Comparison of ENCODE assay signal across 8 mouse cellular contexts in the genomic region with DNA sequence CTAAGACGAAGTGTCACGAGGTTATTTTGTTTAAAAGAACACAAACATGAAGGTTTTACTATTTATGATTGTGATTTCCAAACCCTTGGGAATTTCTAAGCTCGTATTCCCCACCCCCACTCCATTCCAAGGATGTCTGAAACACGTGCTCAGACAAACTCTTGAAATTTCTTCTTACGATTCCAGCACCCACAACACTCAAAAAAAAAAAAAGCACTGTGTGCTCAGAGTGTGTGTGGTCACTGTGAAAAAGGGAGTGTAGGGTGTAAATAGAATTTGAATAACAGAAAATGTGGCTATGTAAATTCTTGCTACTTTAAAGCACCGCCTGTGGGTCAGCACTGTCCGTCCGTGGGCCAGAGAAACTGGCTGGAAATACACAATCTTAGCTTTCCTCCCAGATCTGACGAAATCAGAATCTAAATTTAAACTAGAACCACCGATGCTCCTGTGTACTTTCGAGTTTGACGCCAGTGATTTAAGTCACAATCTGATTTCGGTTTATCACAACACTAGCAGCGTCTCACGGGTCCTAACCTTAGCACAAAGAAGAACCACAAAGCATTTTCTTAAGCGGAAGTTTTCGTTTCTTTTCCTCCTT. TPM values are rescaled to one million over a fixed set of nuclear protein-coding genes. Genes with fewer than 3 reads are reported as not detected.
DNase-seq lines count a peak whose midpoint lies in the region; ATAC-seq and TF ChIP-seq lines count a peak whose summit lies in the region.

No protein-coding gene starts in this region.

- no peaks in the 10 kb centered on the region for H3K27me3 ChIP-seq in hindbrain, embryonic 13.5 days

- no peak for DNase-seq in lung, adult 2 months
- DNase-seq in lung, postnatal 4 days = no peak
- peak; percentile 13 for DNase-seq in lung, postnatal 10 days
- DNase-seq in ovary, postnatal 10 days (ENCODE audit: low spot score) = no peak
- DNase-seq in T-cell, adult 2 months (ENCODE audit: low spot score) = no peak
- DNase-seq in right cerebral cortex, postnatal 14 days = no peak

- H3K9ac ChIP-seq in hindbrain, embryonic 13.5 days = peak overlapping the region; percentile 84

- peak; percentile 1; the same call in 1 of the 2 replicates for ATAC-seq in common myeloid progenitor, adult 5-6 weeks (replicated peaks; ENCODE audit: low read depth, poor library complexity, severe bottlenecking)
- ATAC-seq in hindbrain, embryonic 13.5 days (ENCODE audit: low FRiP score) = peak; percentile 52

- peaks cover 6% of the 10 kb centered on the region for H3K4me1 ChIP-seq in lung, adult 2 months (ENCODE audit: control insufficient read depth, insufficient read depth, low read length)
- H3K4me1 ChIP-seq in hindbrain, embryonic 13.5 days (replicated peaks) = peaks cover 12% of the 10 kb centered on the region

- H3K27ac ChIP-seq in hindbrain, embryonic 13.5 days = peak overlapping the region; percentile 92

- no peaks in the 10 kb centered on the region for H3K36me3 ChIP-seq in hindbrain, embryonic 13.5 days

- H3K4me2 ChIP-seq in hindbrain, embryonic 13.5 days = peak overlapping the region; percentile 54

- H3K4me3 ChIP-seq in lung, adult 2 months (replicated peaks; ENCODE audit: extremely low read depth, low read depth, low read length) = peak overlapping the region; percentile 90
- H3K4me3 ChIP-seq in hindbrain, embryonic 13.5 days = peak overlapping the region; percentile 53

- TF ChIP-seq CTCF in lung, adult 2 months (IDR thresholded peaks at IDR 0.05; ENCODE audit: insufficient read depth, low read length) = no peak

- H3K9me3 ChIP-seq in hindbrain, embryonic 13.5 days = no peaks in the 10 kb centered on the region

- TF ChIP-seq POLR2A in lung, adult 2 months (IDR thresholded peaks at IDR 0.05; ENCODE audit: borderline replicate concordance, extremely low read depth, low read depth, low read length) = no peak

- WGBS in lung, adult 2 months = 23% methylated on average over 17 of the region's 17 CpGs
- WGBS in hindbrain, embryonic 13.5 days = 17% methylated on average over 17 of the region's 17 CpGs

RNA-seq across cellular contexts. Expression of a gene that starts 0.8 kb away (rescaled TPM):
- 7.3 and 13.8 TPM in 2 replicates for polyA plus RNA-seq in lung, adult 2 months (2012; rRNA removed)
- total RNA-seq in common myeloid progenitor, adult 5-6 weeks (2017) = 18.6 and 30.1 TPM in 2 replicates
- polyA plus RNA-seq in hindbrain, embryonic 13.5 days (2015; fragmentation: Nextera tagmentation; extraction: Ambion mirVana) = 27.5 and 30.9 TPM in 2 replicates

RNA-seq across cellular contexts. Expression of a gene that starts 28.9 kb away (rescaled TPM):
- polyA plus RNA-seq in lung, adult 2 months (2012; rRNA removed) = not detected in 2 replicates
- 4.9 and 8.1 TPM in 2 replicates for total RNA-seq in common myeloid progenitor, adult 5-6 weeks (2017)
- polyA plus RNA-seq in hindbrain, embryonic 13.5 days (2015; fragmentation: Nextera tagmentation; extraction: Ambion mirVana) = 2.7 and 4.0 TPM in 2 replicates
